Mouse (Mus musculus) bone marrow macrophage, adult 2 months (primary cell): ENCODE measurements around the gene Nampt.

Experiments
- CTCF ChIP-seq: IDR thresholded peaks from 2 replicates; pipeline ENCODE4 v1.5.1; 2012; ENCODE audit warnings: low read depth, mild to moderate bottlenecking, low read length, moderate library complexity
- POLR2A ChIP-seq: IDR thresholded peaks from 2 replicates; pipeline ENCODE4 v1.6.1; 2012; ENCODE audit warnings: mild to moderate bottlenecking, low read depth, low read length, borderline replicate concordance

DNA sequence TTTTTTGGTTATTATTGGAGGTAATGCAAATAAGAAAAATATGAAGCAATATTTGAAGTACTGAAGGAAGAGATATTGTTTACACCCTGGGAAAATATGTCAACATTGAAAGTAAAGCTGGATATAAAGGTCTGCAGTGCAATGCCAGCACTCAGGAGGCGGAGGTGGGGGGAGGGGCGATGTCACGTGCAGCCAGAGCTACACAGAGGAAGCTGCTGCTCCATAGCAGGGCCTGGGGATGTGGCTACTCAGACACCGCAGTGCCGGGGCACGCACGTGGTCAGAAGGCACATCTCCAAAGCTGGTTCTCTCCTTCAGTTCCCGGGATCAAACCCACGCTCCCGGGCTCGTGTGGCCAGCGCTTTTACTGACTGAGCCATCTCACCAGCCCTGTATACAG is 73.9 kb downstream of the Nampt start:
- TF ChIP-seq POLR2A, result no peak
- no peak for TF ChIP-seq CTCF
